Mouse (Mus musculus) liver, embryonic 14.5 days (tissue): ENCODE measurements around the gene Gm37240. TPM values are rescaled to one million over a fixed set of nuclear protein-coding genes. Genes with fewer than 3 reads are reported as not detected.

Experiments used
- ATAC-seq: fragments of 200-750 bp; cut with Nextera tagmentation; 2 replicates; pipeline ENCODE4 v1.8.0; 2017; ENCODE audit warnings: moderate number of reproducible peaks, mild to moderate bottlenecking, moderate library complexity; ENCODE audit not compliant: insufficient read depth
- DNase-seq, 3 experiments: peaks; one replicate each; pipeline ENCODE4 v3.0.0-alpha.2; 2012 to 2013; ENCODE audit warnings: low read depth in 3 of 3, low spot score in 3 of 3
- H3K27ac ChIP-seq: fragments of 300-500 bp; sonication (generic); 2 replicates; pipeline ENCODE4 v1.5.1; 2014; ENCODE audit warnings: moderate library complexity, mild to moderate bottlenecking, control low read depth, inconsistent platforms
- H3K27me3 ChIP-seq: fragments of 300-500 bp; sonication (generic); 2 replicates; pipeline ENCODE4 v1.6.1; 2014; ENCODE audit warnings: mild to moderate bottlenecking, low read length, moderate library complexity; ENCODE audit not compliant: control insufficient read depth, insufficient read depth
- H3K36me3 ChIP-seq: fragments of 300-500 bp; sonication (generic); replicated peaks from 2 replicates; pipeline ENCODE4 v1.6.1; 2014; ENCODE audit warnings: low read depth; ENCODE audit not compliant: control insufficient read depth, insufficient read depth
- H3K4me1 ChIP-seq, 2 experiments: fragments of 200-500 bp in 1 of 2; fragments of 300-500 bp in 1 of 2; sonication (generic) in 1 of 2; replicated peaks; 2 replicates each; pipeline ENCODE4 v1.6.1; 2012 to 2014; ENCODE audit warnings: antibody characterized with exemption in 1 of 2, inconsistent platforms in 1 of 2, low read length in 1 of 2; ENCODE audit not compliant: control insufficient read depth in 2 of 2, insufficient read depth in 2 of 2
- H3K4me2 ChIP-seq: fragments of 300-500 bp; sonication (generic); 2 replicates; pipeline ENCODE4 v1.6.1; 2014; ENCODE audit warnings: low read depth, mild to moderate bottlenecking, control low read depth, moderate library complexity
- H3K4me3 ChIP-seq, 2 experiments: fragments of 200-500 bp in 1 of 2; fragments of 300-500 bp in 1 of 2; sonication (generic) in 1 of 2; 2 replicates each; pipeline ENCODE4 v1.5.1; 2012 to 2014; ENCODE audit warnings: low read depth in 2 of 2, low read length in 2 of 2, mild to moderate bottlenecking in 2 of 2, control low read depth in 1 of 2, inconsistent platforms in 1 of 2, moderate library complexity in 1 of 2; ENCODE audit not compliant: insufficient read depth in 1 of 2
- H3K9ac ChIP-seq: fragments of 300-500 bp; sonication (generic); replicated peaks from 2 replicates; pipeline ENCODE4 v1.6.1; 2014; ENCODE audit warnings: mild to moderate bottlenecking, control low read depth, moderate library complexity
- H3K9me3 ChIP-seq: fragments of 300-500 bp; sonication (generic); 2 replicates; pipeline ENCODE4 v1.6.1; 2016; ENCODE audit warnings: low read length, mixed read lengths; ENCODE audit not compliant: control insufficient read depth
- CTCF ChIP-seq: IDR thresholded peaks from 2 replicates; pipeline ENCODE4 v1.5.1; 2016; ENCODE audit warnings: antibody characterized with exemption, low read depth, control low read depth
- EP300 ChIP-seq: IDR thresholded peaks from 2 replicates; pipeline ENCODE4 v1.6.1; 2016; ENCODE audit warnings: antibody characterized with exemption, low read depth
- WGBS: fragments of 180-500 bp; shearing (Covaris S2); extraction: QIAGEN DNeasy Blood & Tissue Kit; methylation state at CpG from one replicate; pipeline ENCODE4 v1.1.7; 2014; ENCODE audit not compliant: insufficient replicate concordance; 5-methylcytosine and 5-hydroxymethylcytosine counted together
- polyA plus RNA-seq, 2 experiments: library from polyadenylated mRNA; depleted of rRNA in 1 of 2; stranded (reverse) in 1 of 2; unstranded in 1 of 2; fragments of >200 nt; fragmentation: Nextera tagmentation in 1 of 2; extraction: Ambion mirVana in 1 of 2; gene quantifications; 2 replicates each; pipeline versions ENCODE4 v1.2.1 to v1.2.3; 2012 to 2014

Gm37240 gene
- polyA plus RNA-seq, 2 experiments, result 0.03 to 0.30 TPM

- ATAC-seq, result peak; percentile 73
- peak; percentile 69 to 76 (median 75) for DNase-seq
- Histone ChIP-seq H3K27ac (peak overlapping the region; percentile 94), H3K9ac (peak overlapping the region; percentile 75), H3K36me3 (peaks cover 14% of the 10 kb centered on the region), H3K4me3 (peak overlapping the region; percentile 73 to 91), H3K4me1 (peaks cover 37 to 39% of the 10 kb centered on the region in 2 experiments), H3K4me2 (peak overlapping the region; percentile 87), H3K27me3 (peaks cover 18% of the 10 kb centered on the region), H3K9me3 (no peaks in the 10 kb centered on the region)
- 5% methylated on average over 12 of the region's 12 CpGs for WGBS
- TF ChIP-seq EP300 (peak; percentile 72), CTCF (no peak)
These were observed 1408.4 kb downstream of the Gm37240 start for GRCm38 (mm10) chr3:84478896-84479292.

GRCm38 (mm10) chr3:84478195-84478594, 1409.1 kb downstream of the Gm37240 start:
- no peaks in the 10 kb centered on the region for H3K9me3 ChIP-seq
- ATAC-seq (peak; percentile 57), DNase-seq (peak in 2 of 3 experiments; percentile 52 to 64)
- 7% methylated on average over 7 of the region's 7 CpGs for WGBS
- H3K4me2 ChIP-seq, result peak overlapping the region; percentile 87
- H3K4me3 ChIP-seq, result peak overlapping the region; percentile 73 to 91
- peaks cover 44 to 46% of the 10 kb centered on the region in 2 experiments for H3K4me1 ChIP-seq
- H3K27me3 ChIP-seq, result peaks cover 18% of the 10 kb centered on the region
- H3K27ac ChIP-seq, result peak overlapping the region; percentile 94
- H3K36me3 ChIP-seq, result peaks cover 21% of the 10 kb centered on the region
- H3K9ac ChIP-seq, result peak overlapping the region; percentile 75
- TF ChIP-seq EP300 (no peak), CTCF (no peak)

GRCm38 (mm10) chr3:84477498-84477897, 1409.8 kb downstream of the Gm37240 start:
- peaks cover 27% of the 10 kb centered on the region for H3K36me3 ChIP-seq
- H3K27ac ChIP-seq, result peak overlapping the region; percentile 94
- ATAC-seq (no peak), DNase-seq (peak in 2 of 3 experiments; percentile 40 to 53)
- peak overlapping the region; percentile 87 for H3K4me2 ChIP-seq
- H3K9ac ChIP-seq, result peak overlapping the region; percentile 75
- peak overlapping the region; percentile 73 to 91 for H3K4me3 ChIP-seq
- peaks cover 18% of the 10 kb centered on the region for H3K27me3 ChIP-seq
- 52% methylated on average over 1 of the region's 1 CpGs for WGBS
- H3K9me3 ChIP-seq, result no peaks in the 10 kb centered on the region
- H3K4me1 ChIP-seq, result peaks cover 51 to 53% of the 10 kb centered on the region in 2 experiments
- TF ChIP-seq EP300 (peak; percentile 58), CTCF (no peak)

- WGBS, result 75% methylated on average over 12 of the region's 12 CpGs
- H3K36me3 ChIP-seq, result peaks cover 43% of the 10 kb centered on the region
- H3K27ac ChIP-seq, result peak overlapping the region; percentile 23
These were observed 1412.1 kb downstream of the Gm37240 start for GRCm38 (mm10) chr3:84474981-84475775.

GRCm38 (mm10) chr3:84474398-84474797, 1412.9 kb downstream of the Gm37240 start:
- DNase-seq, result no peak
- no peak overlapping the region for H3K27ac ChIP-seq

More at GRCm38 (mm10) chr3:84474981-84475775, 1412.1 kb downstream of the Gm37240 start:
- Histone ChIP-seq H3K9me3 (peaks cover under 1% of the 10 kb centered on the region), H3K27me3 (peaks cover 10% of the 10 kb centered on the region; the same call in 1 of the 2 replicates), H3K4me3 (peak overlapping the region in 1 of 2 experiments; percentile 7; a peak in 2 of 4 replicates), H3K9ac (peak overlapping the region; percentile 38), H3K4me1 (peaks cover 66 to 68% of the 10 kb centered on the region in 2 experiments), H3K4me2 (peak overlapping the region; percentile 87)
- TF ChIP-seq EP300 (peak; percentile 55), CTCF (no peak)
- ATAC-seq (no peak), DNase-seq (no peak)

More at GRCm38 (mm10) chr3:84474398-84474797, 1412.9 kb downstream of the Gm37240 start:
- Histone ChIP-seq H3K9me3 (peaks cover 3% of the 10 kb centered on the region), H3K27me3 (peaks cover 8% of the 10 kb centered on the region; the same call in 1 of the 2 replicates), H3K36me3 (peaks cover 51% of the 10 kb centered on the region), H3K4me3 (peak overlapping the region in 1 of 2 experiments; percentile 2; a peak in 1 of 4 replicates), H3K9ac (no peak overlapping the region), H3K4me2 (peak overlapping the region; percentile 87), H3K4me1 (peaks cover 74 to 75% of the 10 kb centered on the region in 2 experiments)
- WGBS, result 78% methylated on average over 6 of the region's 6 CpGs
- no peak for ATAC-seq
- TF ChIP-seq CTCF (no peak), EP300 (no peak)
